Mouse (Mus musculus) stomach, postnatal 0 days (tissue): Measurements from ENCODE around the gene Tut7. TPM values are rescaled to one million over a fixed set of nuclear protein-coding genes. Genes with fewer than 3 reads are reported as not detected.

Experiments used
- ATAC-seq: fragments of 200-750 bp; cut with Nextera tagmentation; 2 replicates; pipeline ENCODE4 v1.8.0; 2017; ENCODE audit not compliant: low FRiP score, low TSS enrichment
- DNase-seq: peaks from one replicate; pipeline ENCODE4 v3.0.0-alpha.2; 2016; ENCODE audit warnings: low spot score
- H3K27ac ChIP-seq: fragments of 300-500 bp; sonication (generic); replicated peaks from 2 replicates; pipeline ENCODE4 v1.5.1; 2014; ENCODE audit warnings: mild to moderate bottlenecking, control low read depth
- H3K27me3 ChIP-seq: fragments of 300-500 bp; sonication (generic); 2 replicates; pipeline ENCODE4 v1.6.1; 2014; ENCODE audit warnings: low read length; ENCODE audit not compliant: control insufficient read depth, insufficient read depth
- H3K36me3 ChIP-seq: fragments of 300-500 bp; sonication (generic); 2 replicates; pipeline ENCODE4 v1.6.1; 2014; ENCODE audit warnings: low read length, mixed read lengths; ENCODE audit not compliant: control insufficient read depth, insufficient read depth
- H3K4me1 ChIP-seq: fragments of 300-500 bp; sonication (generic); replicated peaks from 2 replicates; pipeline ENCODE4 v1.6.1; 2014; ENCODE audit warnings: antibody characterized with exemption; ENCODE audit not compliant: control insufficient read depth, insufficient read depth
- H3K4me2 ChIP-seq: fragments of 300-500 bp; sonication (generic); replicated peaks from 2 replicates; pipeline ENCODE4 v1.6.1; 2014; ENCODE audit warnings: low read depth, mild to moderate bottlenecking, control low read depth, moderate library complexity
- H3K4me3 ChIP-seq: fragments of 300-500 bp; sonication (generic); 2 replicates; pipeline ENCODE4 v1.5.1; 2014; ENCODE audit warnings: low read depth, low read length, control low read depth
- H3K9ac ChIP-seq: fragments of 300-500 bp; sonication (generic); 2 replicates; pipeline ENCODE4 v1.6.1; 2014; ENCODE audit warnings: mild to moderate bottlenecking, low read length, control low read depth, mixed read lengths
- H3K9me3 ChIP-seq: fragments of 300-500 bp; sonication (generic); 2 replicates; pipeline ENCODE4 v1.6.1; 2016; ENCODE audit warnings: low read length; ENCODE audit not compliant: control insufficient read depth
- CTCF ChIP-seq: IDR thresholded peaks from 2 replicates; pipeline ENCODE4 v1.5.1; 2016; ENCODE audit warnings: antibody characterized with exemption, low read depth, mild to moderate bottlenecking, moderate library complexity
- EP300 ChIP-seq: optimal IDR thresholded peaks from 2 replicates; pipeline ENCODE3; 2016; ENCODE audit warnings: antibody characterized with exemption
- WGBS: fragments of 180-500 bp; shearing (Covaris S2); extraction: QIAGEN DNeasy Blood & Tissue Kit; methylation state at CpG from one replicate; pipeline ENCODE4 v1.1.7; 2014; 5-methylcytosine and 5-hydroxymethylcytosine counted together
- polyA plus RNA-seq: library from polyadenylated mRNA; unstranded; fragments of >200 nt; fragmentation: Nextera tagmentation; extraction: Ambion mirVana; gene quantifications from 2 replicates; pipeline ENCODE4 v1.2.1, GENCODE M21; 2015

Gene Tut7
- 29.1 and 31.6 TPM in 2 replicates for polyA plus RNA-seq

DNA sequence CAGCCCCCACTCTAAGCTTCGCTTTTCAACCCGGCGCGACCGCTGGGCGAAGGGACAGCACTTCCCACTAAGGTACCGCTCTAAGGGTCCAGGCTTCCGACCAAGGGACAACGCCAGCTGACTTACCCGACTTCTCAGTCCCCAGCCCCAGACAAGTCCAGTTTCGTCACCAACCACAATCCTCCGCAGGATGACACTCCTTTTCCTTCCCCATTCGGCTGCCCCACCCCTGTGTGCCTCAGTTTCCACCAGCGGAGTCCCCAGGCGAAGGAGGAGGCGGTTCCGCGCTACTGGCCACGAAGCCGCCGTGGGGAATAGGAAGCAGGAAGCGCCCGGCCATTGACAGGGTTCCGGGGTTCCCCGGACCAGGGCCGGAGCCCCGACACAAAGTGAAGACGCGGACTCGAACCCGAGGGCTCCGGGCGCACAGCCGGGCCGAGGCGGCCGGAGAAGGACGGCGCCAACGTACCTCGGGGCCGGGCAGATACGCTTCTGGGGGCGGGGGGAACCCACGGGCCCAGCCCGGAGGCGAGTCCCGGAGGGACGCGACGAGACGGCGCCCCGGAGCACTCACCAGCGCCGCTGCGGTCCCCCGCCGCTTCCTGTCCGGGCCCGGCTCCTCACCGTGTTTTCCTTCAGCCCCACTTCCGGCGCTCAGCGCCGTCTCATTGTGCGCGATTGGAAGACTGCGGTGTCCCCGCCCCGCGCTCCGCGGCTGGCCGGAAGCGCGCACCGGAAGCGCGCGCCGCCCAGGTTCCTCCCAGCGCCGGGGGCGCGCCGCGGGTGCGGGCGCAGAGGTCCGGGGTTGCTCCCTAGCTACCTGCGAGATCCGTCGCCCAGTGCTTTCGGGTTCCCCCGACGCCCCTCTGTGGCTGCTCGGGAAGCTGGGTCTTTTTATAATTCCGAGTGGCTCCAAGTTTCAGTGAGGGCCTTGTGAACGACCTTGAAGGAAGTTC lies at the start of gene Tut7:
Gene Tut7, minus strand, starts transcription at position 641 of the 956 bp plus-strand sequence.
- DNase-seq (peak; percentile 97), ATAC-seq (peak; percentile 97)
- H3K27me3 ChIP-seq: no peaks in the 10 kb centered on the region
- peak within 1 kb of the TSS; percentile 97 for H3K27ac ChIP-seq
- H3K36me3 ChIP-seq: no peaks in the 10 kb centered on the region
- peak within 1 kb of the TSS; percentile 90 for H3K9ac ChIP-seq
- peak; percentile 7; the same call in 1 of the 2 replicates for TF ChIP-seq CTCF
- TF ChIP-seq EP300: peak; percentile 61
- peak within 1 kb of the TSS; percentile 93 for H3K4me3 ChIP-seq
- H3K4me1 ChIP-seq: peaks cover 4% of the 10 kb centered on the region; the same call in 1 of the 2 replicates
- H3K4me2 ChIP-seq: peak within 1 kb of the TSS; percentile 73
- under 1% methylated on average over 88 of the region's 100 CpGs for WGBS
- H3K9me3 ChIP-seq: no peaks in the 10 kb centered on the region

DNA sequence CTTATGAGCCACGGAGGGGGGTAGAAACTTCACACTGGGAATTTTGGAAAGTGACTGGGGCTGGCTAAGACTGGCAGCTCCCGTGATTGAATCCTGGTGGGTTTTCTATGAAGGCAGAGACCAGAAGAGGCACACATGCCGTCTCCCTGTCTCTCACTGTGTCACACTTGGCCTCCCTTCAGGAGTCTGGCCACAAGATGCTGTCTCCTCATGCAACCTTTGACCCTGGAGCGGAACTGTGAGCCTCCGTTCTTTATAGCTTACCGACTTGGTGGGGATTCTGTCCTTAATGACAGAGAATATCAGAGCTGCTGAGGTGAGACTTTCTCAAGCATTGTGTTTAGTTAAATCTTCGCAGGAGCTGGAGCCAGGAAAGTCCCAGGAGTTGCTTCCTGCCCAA lies 49.5 kb upstream of the Tut7 start:
- Histone ChIP-seq H3K4me3 (no peak overlapping the region), H3K4me1 (no peaks in the 10 kb centered on the region), H3K9ac (no peak overlapping the region), H3K36me3 (no peaks in the 10 kb centered on the region), H3K9me3 (no peaks in the 10 kb centered on the region), H3K27ac (no peak overlapping the region), H3K4me2 (no peak overlapping the region), H3K27me3 (no peaks in the 10 kb centered on the region)
- 76% methylated on average over 7 of the region's 7 CpGs for WGBS
- ATAC-seq (no peak), DNase-seq (no peak)
- TF ChIP-seq CTCF (no peak), EP300 (no peak)

- no peak overlapping the region for H3K4me2 ChIP-seq
- TF ChIP-seq CTCF (no peak), EP300 (no peak)
- H3K9me3 ChIP-seq: no peaks in the 10 kb centered on the region
- no peaks in the 10 kb centered on the region for H3K4me1 ChIP-seq
- no peak overlapping the region for H3K9ac ChIP-seq
- peak; percentile 33 for DNase-seq
- H3K27me3 ChIP-seq: no peaks in the 10 kb centered on the region
- no peak overlapping the region for H3K4me3 ChIP-seq
- H3K27ac ChIP-seq: no peak overlapping the region
- H3K36me3 ChIP-seq: no peaks in the 10 kb centered on the region
- ATAC-seq: peak; percentile 77
- 71% methylated on average over 5 of the region's 5 CpGs for WGBS
Observed at GRCm38 (mm10) chr13:59870004-59870403, 47.1 kb upstream of the Tut7 start.

DNA sequence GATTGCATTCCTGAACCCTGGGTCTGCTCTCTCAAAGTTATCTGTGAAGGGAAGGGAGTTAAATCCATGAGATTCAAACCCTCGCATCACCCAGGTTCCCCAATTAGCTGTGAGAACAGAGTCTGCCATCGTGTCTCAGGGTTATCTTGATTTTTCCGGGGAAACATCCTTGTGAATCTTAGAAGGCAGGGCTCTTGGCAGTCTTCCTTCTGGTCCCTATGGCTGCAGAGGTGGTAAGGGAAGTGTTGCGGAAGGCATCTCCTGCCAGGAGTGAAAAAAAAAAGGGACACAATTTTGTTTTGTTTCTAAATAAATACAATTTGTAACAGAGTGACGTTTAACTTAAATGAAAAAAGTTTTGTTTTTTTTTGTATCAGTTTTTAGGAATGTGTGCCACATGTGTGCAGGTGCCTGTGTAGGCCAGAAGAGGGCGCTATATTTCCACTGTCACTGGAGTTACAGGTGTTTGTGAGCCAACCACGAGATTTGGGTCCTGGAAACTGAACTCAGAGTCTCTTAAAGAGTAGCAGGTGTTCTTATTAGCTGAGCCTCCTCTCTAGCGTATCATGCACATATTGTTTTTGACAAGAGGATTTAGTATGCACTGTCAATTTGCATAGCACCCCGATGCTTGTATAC lies 45.2 kb upstream of the Tut7 start:
- 73% methylated on average over 9 of the region's 9 CpGs for WGBS
- Histone ChIP-seq H3K9ac (no peak overlapping the region), H3K27ac (no peak overlapping the region), H3K36me3 (no peaks in the 10 kb centered on the region), H3K4me3 (no peak overlapping the region), H3K27me3 (no peaks in the 10 kb centered on the region), H3K9me3 (no peaks in the 10 kb centered on the region), H3K4me1 (no peaks in the 10 kb centered on the region), H3K4me2 (no peak overlapping the region)
- ATAC-seq (no peak), DNase-seq (no peak)
- TF ChIP-seq CTCF: peak; percentile 53
- TF ChIP-seq EP300: no peak

GRCm38 (mm10) chr13:59867103-59867502 lies 44.2 kb upstream of the Tut7 start:
- no peak overlapping the region for H3K4me3 ChIP-seq
- no peaks in the 10 kb centered on the region for H3K9me3 ChIP-seq
- 78% methylated on average over 7 of the region's 7 CpGs for WGBS
- TF ChIP-seq EP300 (no peak), CTCF (no peak)
- DNase-seq: no peak
- H3K27me3 ChIP-seq: no peaks in the 10 kb centered on the region
- no peaks in the 10 kb centered on the region for H3K36me3 ChIP-seq
- H3K4me1 ChIP-seq: no peaks in the 10 kb centered on the region
- no peak overlapping the region for H3K27ac ChIP-seq
- ATAC-seq: no peak
- no peak overlapping the region for H3K4me2 ChIP-seq
- no peak overlapping the region for H3K9ac ChIP-seq
